Mouse (Mus musculus): ENCODE results near the gene Adarb2. TPM values are rescaled to one million over a fixed set of nuclear protein-coding genes. Genes with fewer than 3 reads are reported as not detected.

The Adarb2 gene
- polyA plus RNA-seq, 1 experiment from 2014 or later, result 18.5 TPM

GRCm38 (mm10) chr13:8680470-8681129, 477.9 kb downstream of the Adarb2 start:
- ATAC-seq (ENCODE audit: low FRiP score, low read depth), result peak; percentile 88

GRCm38 (mm10) chr13:8691448-8691847, 488.8 kb downstream of the Adarb2 start:
- no peak overlapping the region for H3K9ac ChIP-seq (replicated peaks)
- H3K36me3 ChIP-seq, result no peaks in the 10 kb centered on the region
- no peaks in the 10 kb centered on the region for H3K27me3 ChIP-seq
- peaks cover 13% of the 10 kb centered on the region; the same call in 1 of the 2 replicates for H3K4me1 ChIP-seq
- H3K9me3 ChIP-seq, result no peaks in the 10 kb centered on the region
- no peak; the same call in 1 of the 2 replicates for ATAC-seq (ENCODE audit: low FRiP score, low read depth)
- no peak overlapping the region for H3K4me3 ChIP-seq
- no peak overlapping the region for H3K4me2 ChIP-seq (replicated peaks)
- WGBS, result 60% methylated on average over 6 of the region's 6 CpGs
- no peak overlapping the region for H3K27ac ChIP-seq (replicated peaks)

More at GRCm38 (mm10) chr13:8680470-8681129, 477.9 kb downstream of the Adarb2 start:
- peaks cover 12% of the 10 kb centered on the region for H3K4me1 ChIP-seq
- H3K4me2 ChIP-seq (replicated peaks), result 0 out of 2 replicates have a peak overlapping the region, but pooled peaks have one; percentile 18
- H3K9me3 ChIP-seq, result no peaks in the 10 kb centered on the region
- 30% methylated on average over 9 of the region's 9 CpGs for WGBS
- H3K27me3 ChIP-seq, result no peaks in the 10 kb centered on the region
- H3K27ac ChIP-seq (replicated peaks), result peak overlapping the region; percentile 64
- no peaks in the 10 kb centered on the region for H3K36me3 ChIP-seq
- no peak overlapping the region for H3K9ac ChIP-seq (replicated peaks)
- no peak overlapping the region for H3K4me3 ChIP-seq

- Histone ChIP-seq H3K27ac (replicated peaks) (no peak overlapping the region), H3K4me3 (no peak overlapping the region), H3K36me3 (no peaks in the 10 kb centered on the region), H3K4me1 (peaks cover 13% of the 10 kb centered on the region; the same call in 1 of the 2 replicates), H3K27me3 (no peaks in the 10 kb centered on the region), H3K9me3 (no peaks in the 10 kb centered on the region), H3K9ac (replicated peaks) (no peak overlapping the region), H3K4me2 (replicated peaks) (no peak overlapping the region)
- ATAC-seq (ENCODE audit: low FRiP score, low read depth), result no peak
- WGBS, result 79% methylated on average over 9 of the region's 9 CpGs
Observed at GRCm38 (mm10) chr13:8692787-8693186, 490.1 kb downstream of the Adarb2 start.

GRCm38 (mm10) chr13:8698451-8698850, 495.8 kb downstream of the Adarb2 start:
- H3K4me1 ChIP-seq, result no peaks in the 10 kb centered on the region
- H3K27me3 ChIP-seq, result no peaks in the 10 kb centered on the region
- no peak for ATAC-seq (ENCODE audit: low FRiP score, low read depth)
- no peaks in the 10 kb centered on the region for H3K36me3 ChIP-seq
- no peaks in the 10 kb centered on the region for H3K9me3 ChIP-seq
- WGBS, result 85% methylated on average over 5 of the region's 5 CpGs
- H3K4me3 ChIP-seq, result no peak overlapping the region
- H3K4me2 ChIP-seq (replicated peaks), result no peak overlapping the region
- H3K9ac ChIP-seq (replicated peaks), result no peak overlapping the region
- H3K27ac ChIP-seq (replicated peaks), result no peak overlapping the region

- WGBS, result 81% methylated on average over 3 of the region's 3 CpGs
- no peaks in the 10 kb centered on the region for H3K27me3 ChIP-seq
Observed at GRCm38 (mm10) chr13:8699831-8700230, 497.2 kb downstream of the Adarb2 start.

GRCm38 (mm10) chr13:8700981-8701380, 498.3 kb downstream of the Adarb2 start:
- 65% methylated on average over 4 of the region's 4 CpGs for WGBS
- H3K27ac ChIP-seq (replicated peaks), result no peak overlapping the region
- no peak for ATAC-seq (ENCODE audit: low FRiP score, low read depth)
- no peaks in the 10 kb centered on the region for H3K9me3 ChIP-seq
- no peaks in the 10 kb centered on the region for H3K36me3 ChIP-seq
- H3K9ac ChIP-seq (replicated peaks), result no peak overlapping the region
- H3K4me1 ChIP-seq, result 0 out of 2 replicates have a peak, but pooled peaks cover 6% of the 10 kb centered on the region
- H3K4me2 ChIP-seq (replicated peaks), result no peak overlapping the region
- no peaks in the 10 kb centered on the region for H3K27me3 ChIP-seq
- H3K4me3 ChIP-seq, result no peak overlapping the region

More at GRCm38 (mm10) chr13:8699831-8700230, 497.2 kb downstream of the Adarb2 start:
- Histone ChIP-seq H3K4me2 (replicated peaks) (no peak overlapping the region), H3K27ac (replicated peaks) (no peak overlapping the region), H3K9ac (replicated peaks) (no peak overlapping the region), H3K36me3 (no peaks in the 10 kb centered on the region), H3K4me1 (no peaks in the 10 kb centered on the region), H3K9me3 (no peaks in the 10 kb centered on the region), H3K4me3 (no peak overlapping the region)
- no peak for ATAC-seq (ENCODE audit: low FRiP score, low read depth)

GRCm38 (mm10) chr13:8705296-8705695, 502.6 kb downstream of the Adarb2 start:
- no peak overlapping the region for H3K27ac ChIP-seq (replicated peaks)
- no peaks in the 10 kb centered on the region for H3K9me3 ChIP-seq
- no peaks in the 10 kb centered on the region for H3K36me3 ChIP-seq
- no peak overlapping the region for H3K4me2 ChIP-seq (replicated peaks)
- no peak for ATAC-seq (ENCODE audit: low FRiP score, low read depth)
- 46% methylated on average over 4 of the region's 4 CpGs for WGBS
- 0 out of 2 replicates have a peak, but pooled peaks cover 6% of the 10 kb centered on the region for H3K4me1 ChIP-seq
- H3K4me3 ChIP-seq, result no peak overlapping the region
- no peak overlapping the region for H3K9ac ChIP-seq (replicated peaks)
- no peaks in the 10 kb centered on the region for H3K27me3 ChIP-seq

GRCm38 (mm10) chr13:8713377-8713776, 510.7 kb downstream of the Adarb2 start:
- Histone ChIP-seq H3K27me3 (no peaks in the 10 kb centered on the region), H3K36me3 (no peaks in the 10 kb centered on the region), H3K4me2 (replicated peaks) (no peak overlapping the region), H3K4me1 (no peaks in the 10 kb centered on the region), H3K9ac (replicated peaks) (no peak overlapping the region), H3K27ac (replicated peaks) (no peak overlapping the region), H3K9me3 (no peaks in the 10 kb centered on the region), H3K4me3 (no peak overlapping the region)
- WGBS, result 81% methylated on average over 6 of the region's 6 CpGs
- no peak for ATAC-seq (ENCODE audit: low FRiP score, low read depth)

- Histone ChIP-seq H3K4me3 (no peak overlapping the region), H3K9ac (replicated peaks) (no peak overlapping the region), H3K27ac (replicated peaks) (no peak overlapping the region), H3K9me3 (no peaks in the 10 kb centered on the region), H3K27me3 (no peaks in the 10 kb centered on the region), H3K4me1 (no peaks in the 10 kb centered on the region), H3K36me3 (no peaks in the 10 kb centered on the region), H3K4me2 (replicated peaks) (no peak overlapping the region)
- no peak for ATAC-seq (ENCODE audit: low FRiP score, low read depth)
- 82% methylated on average over 10 of the region's 10 CpGs for WGBS
Observed at GRCm38 (mm10) chr13:8729972-8730645, 527.4 kb downstream of the Adarb2 start.

- no peaks in the 10 kb centered on the region for H3K27me3 ChIP-seq
- H3K4me3 ChIP-seq, result no peak overlapping the region
- no peak overlapping the region for H3K27ac ChIP-seq (replicated peaks)
- WGBS, result 67% methylated on average over 5 of the region's 5 CpGs
- no peak overlapping the region for H3K9ac ChIP-seq (replicated peaks)
- no peaks in the 10 kb centered on the region for H3K4me1 ChIP-seq
- H3K36me3 ChIP-seq, result no peaks in the 10 kb centered on the region
- no peak for ATAC-seq (ENCODE audit: low FRiP score, low read depth)
- no peaks in the 10 kb centered on the region for H3K9me3 ChIP-seq
- no peak overlapping the region for H3K4me2 ChIP-seq (replicated peaks)
Observed at GRCm38 (mm10) chr13:8737139-8737865, 534.6 kb downstream of the Adarb2 start.

GRCm38 (mm10) chr13:8742792-8743191, 540.1 kb downstream of the Adarb2 start:
- Histone ChIP-seq H3K4me1 (no peaks in the 10 kb centered on the region), H3K9me3 (no peaks in the 10 kb centered on the region), H3K4me2 (replicated peaks) (no peak overlapping the region), H3K27ac (replicated peaks) (no peak overlapping the region), H3K36me3 (no peaks in the 10 kb centered on the region), H3K9ac (replicated peaks) (no peak overlapping the region), H3K4me3 (no peak overlapping the region), H3K27me3 (no peaks in the 10 kb centered on the region)
- ATAC-seq (ENCODE audit: low FRiP score, low read depth), result no peak
- 91% methylated on average over 5 of the region's 5 CpGs for WGBS

- Histone ChIP-seq H3K4me2 (replicated peaks) (no peak overlapping the region), H3K9ac (replicated peaks) (no peak overlapping the region), H3K27me3 (no peaks in the 10 kb centered on the region), H3K9me3 (no peaks in the 10 kb centered on the region), H3K4me1 (no peaks in the 10 kb centered on the region), H3K36me3 (no peaks in the 10 kb centered on the region), H3K27ac (replicated peaks) (no peak overlapping the region), H3K4me3 (no peak overlapping the region)
- WGBS, result 65% methylated on average over 3 of the region's 3 CpGs
- no peak for ATAC-seq (ENCODE audit: low FRiP score, low read depth)
Observed at GRCm38 (mm10) chr13:8744565-8744964, 541.9 kb downstream of the Adarb2 start.

Measured in midbrain, embryonic 12.5 days (tissue).